26 mouse cellular contexts compared by ENCODE assay signal in the genomic region with DNA sequence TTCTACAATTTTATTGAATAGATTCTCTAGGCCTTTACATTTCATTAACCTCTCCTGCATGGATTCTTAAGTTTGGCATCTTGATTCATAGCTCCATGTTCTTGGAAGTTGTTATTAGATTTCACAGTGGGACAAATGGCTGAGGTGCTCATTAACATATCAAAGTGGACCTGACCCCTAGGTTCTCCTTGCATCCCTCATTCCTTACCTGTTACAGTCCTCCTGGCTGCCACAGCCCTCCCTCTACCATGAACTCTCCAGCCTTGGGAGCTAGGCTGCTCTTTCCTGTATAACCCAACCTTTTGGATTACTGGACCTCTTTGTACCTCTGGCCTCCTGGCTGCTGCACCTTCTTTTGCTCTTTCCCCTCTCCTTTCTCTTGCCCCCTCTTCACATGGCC.
DNase-seq lines count a peak whose midpoint lies in the region; ATAC-seq and TF ChIP-seq lines count a peak whose summit lies in the region.
"Had no signal": no experiment of that assay in that cellular context is flagged by ENCODE, and none has a peak within 500 bp of the region (broad histone marks: within the 10 kb centered on the region; RNA-seq: fewer than 3 reads in every experiment).

No protein-coding gene starts in this region.

- ATAC-seq in kidney, embryonic 15.5 days (replicated peaks; ENCODE audit: low FRiP score), result peak; percentile 55; the same call in 1 of the 2 replicates
- ATAC-seq in limb, embryonic 12.5 days (ENCODE audit: insufficient number of reproducible peaks, insufficient read depth, low FRiP score, low TSS enrichment, low read depth), result no peak
- 0 out of 2 replicates have a peak, but pooled peaks have one; percentile 19 for ATAC-seq in neural tube, embryonic 13.5 days (ENCODE audit: low read depth)
- ATAC-seq: forebrain, embryonic 15.5 days had no signal

- peaks cover 29% of the 10 kb centered on the region for H3K4me1 ChIP-seq in kidney, embryonic 15.5 days
- H3K4me1 ChIP-seq in limb, embryonic 12.5 days (replicated peaks), result peaks cover 17% of the 10 kb centered on the region
- H3K4me1 ChIP-seq in limb, embryonic 10.5 days, result peaks cover 19% of the 10 kb centered on the region
- peaks cover 20% of the 10 kb centered on the region for H3K4me1 ChIP-seq in neural tube, embryonic 13.5 days (replicated peaks)
- peaks cover 0 to 5% of the 10 kb centered on the region in 2 experiments; a peak in 1 of 4 replicates for H3K4me1 ChIP-seq in ES-E14 (ENCODE audit: control insufficient read depth in 2 of 2, insufficient read depth in 2 of 2, low read length in 2 of 2, poor library complexity in 1 of 2)
- H3K4me1 ChIP-seq: forebrain, embryonic 15.5 days had no signal

- H3K27ac ChIP-seq in kidney, embryonic 15.5 days, result peak overlapping the region; percentile 80
- H3K27ac ChIP-seq in limb, embryonic 12.5 days, result peak overlapping the region; percentile 50; the same call in 1 of the 2 replicates
- H3K27ac ChIP-seq in limb, embryonic 10.5 days, result no peak overlapping the region
- no peak overlapping the region for H3K27ac ChIP-seq in neural tube, embryonic 13.5 days (replicated peaks)
- H3K27ac ChIP-seq in ES-E14 (ENCODE audit: insufficient read depth, low read depth, low read length, poor library complexity, severe bottlenecking), result no peak overlapping the region
- H3K27ac ChIP-seq: embryonic facial prominence, embryonic 10.5 days; embryonic facial prominence, embryonic 13.5 days; forebrain, embryonic 12.5 days; forebrain, embryonic 15.5 days; heart, adult 2 months; heart, embryonic 10.5 days; heart, embryonic 13.5 days had no signal

- in situ Hi-C loops in ES-E14 (cut with MboI; ENCODE audit: low sequenced_read_pairs in 2 of 2, unreplicated experiment in 2 of 2), result no loop called here

- no peak overlapping the region for H3K9ac ChIP-seq in kidney, embryonic 15.5 days
- no peak overlapping the region for H3K9ac ChIP-seq in limb, embryonic 12.5 days (replicated peaks)
- no peak overlapping the region for H3K9ac ChIP-seq in neural tube, embryonic 13.5 days
- peak overlapping the region; percentile 17; the same call in 1 of the 2 replicates for H3K9ac ChIP-seq in ES-E14 (ENCODE audit: insufficient read depth, low read depth, low read length, poor library complexity, severe bottlenecking)
- H3K9ac ChIP-seq: embryonic facial prominence, embryonic 13.5 days; forebrain, embryonic 12.5 days; forebrain, embryonic 15.5 days; heart, embryonic 13.5 days had no signal

- H3K4me3 ChIP-seq in kidney, embryonic 15.5 days (replicated peaks), result no peak overlapping the region
- H3K4me3 ChIP-seq in limb, embryonic 12.5 days (replicated peaks), result no peak overlapping the region
- no peak overlapping the region for H3K4me3 ChIP-seq in limb, embryonic 10.5 days
- H3K4me3 ChIP-seq in neural tube, embryonic 13.5 days, result no peak overlapping the region
- no peak overlapping the region for H3K4me3 ChIP-seq in ES-E14 (ENCODE audit: insufficient read depth in 1 of 2, low read depth in 1 of 2, low read length in 2 of 2, poor library complexity in 1 of 2, severe bottlenecking in 1 of 2)
- H3K4me3 ChIP-seq: embryonic facial prominence, embryonic 10.5 days; embryonic facial prominence, embryonic 13.5 days; erythroblast, embryonic 14.5 days; forebrain, embryonic 12.5 days; forebrain, embryonic 15.5 days; heart, adult 2 months; heart, embryonic 10.5 days; heart, embryonic 13.5 days had no signal

- DNase-seq in kidney, adult 8-10 months, result no peak
- no peak for DNase-seq in limb, embryonic 10.5 days (ENCODE audit: low spot score)
- no peak for DNase-seq in neural tube, embryonic 10.5 days (ENCODE audit: extremely low spot score, low spot score)
- no peak for DNase-seq in ES-E14 (ENCODE audit: low read depth, low spot score)
- no peak for DNase-seq in frontal cortex, postnatal 36 days (ENCODE audit: low spot score in 2 of 2)
- DNase-seq: adrenal gland, adult 8-10 months; adrenal gland, postnatal 25 days; cerebellum, adult 11-12 months; cerebellum, adult 8-10 months; cerebellum, postnatal 10 days; cerebellum, postnatal 36 days; gastrocnemius, postnatal 10 days; gastrocnemius, postnatal 36 days; heart, adult 2 months; heart, postnatal 14 days; heart, postnatal 4 days had no signal

- H3K4me2 ChIP-seq in kidney, embryonic 15.5 days, result no peak overlapping the region
- no peak overlapping the region for H3K4me2 ChIP-seq in limb, embryonic 12.5 days
- no peak overlapping the region for H3K4me2 ChIP-seq in neural tube, embryonic 13.5 days
- H3K4me2 ChIP-seq: embryonic facial prominence, embryonic 13.5 days; forebrain, embryonic 12.5 days; forebrain, embryonic 15.5 days; heart, embryonic 13.5 days had no signal

- H3K27me3 ChIP-seq in kidney, embryonic 15.5 days, result no peaks in the 10 kb centered on the region
- H3K27me3 ChIP-seq in limb, embryonic 12.5 days, result no peaks in the 10 kb centered on the region
- H3K27me3 ChIP-seq in limb, embryonic 10.5 days (ENCODE audit: low read depth, poor library complexity, severe bottlenecking), result no peaks in the 10 kb centered on the region
- H3K27me3 ChIP-seq in neural tube, embryonic 13.5 days, result no peaks in the 10 kb centered on the region
- H3K27me3 ChIP-seq: embryonic facial prominence, embryonic 13.5 days; forebrain, embryonic 12.5 days; forebrain, embryonic 15.5 days; heart, embryonic 13.5 days had no signal

- no peaks in the 10 kb centered on the region for H3K9me3 ChIP-seq in kidney, embryonic 15.5 days (replicated peaks)
- no peaks in the 10 kb centered on the region for H3K9me3 ChIP-seq in limb, embryonic 12.5 days
- no peaks in the 10 kb centered on the region for H3K9me3 ChIP-seq in limb, embryonic 10.5 days (replicated peaks)
- no peaks in the 10 kb centered on the region for H3K9me3 ChIP-seq in neural tube, embryonic 13.5 days
- no peaks in the 10 kb centered on the region for H3K9me3 ChIP-seq in ES-E14 (ENCODE audit: control insufficient read depth, insufficient read depth, low read depth, low read length)
- H3K9me3 ChIP-seq: embryonic facial prominence, embryonic 10.5 days; embryonic facial prominence, embryonic 13.5 days; forebrain, embryonic 12.5 days; forebrain, embryonic 15.5 days; heart, embryonic 10.5 days; heart, embryonic 13.5 days had no signal

- H3K36me3 ChIP-seq in kidney, embryonic 15.5 days, result peaks cover 25% of the 10 kb centered on the region
- H3K36me3 ChIP-seq in limb, embryonic 12.5 days, result peaks cover 34% of the 10 kb centered on the region
- H3K36me3 ChIP-seq in limb, embryonic 10.5 days, result peaks cover 50% of the 10 kb centered on the region
- peaks cover 16% of the 10 kb centered on the region for H3K36me3 ChIP-seq in neural tube, embryonic 13.5 days
- H3K36me3 ChIP-seq in ES-E14 (ENCODE audit: control insufficient read depth, insufficient read depth, low read length, poor library complexity, severe bottlenecking), result peaks cover 2% of the 10 kb centered on the region; the same call in 1 of the 2 replicates

TF ChIP-seq in ES-E14, 5 proteins besides CTCF, POLR2A, EP300 and RAD21:
- TF ChIP-seq ZC3H11A (IDR thresholded peaks at IDR 0.05; ENCODE audit: borderline replicate concordance, low read depth, low read length) (no peak), ZNF384 (IDR thresholded peaks at IDR 0.05; ENCODE audit: low read depth, low read length) (no peak), MAFK (IDR thresholded peaks at IDR 0.05; ENCODE audit: insufficient read depth, low read depth, low read length) (no peak), HCFC1 (IDR thresholded peaks at IDR 0.05; ENCODE audit: borderline replicate concordance, insufficient read depth, low read length) (no peak), CHD2 (IDR thresholded peaks at IDR 0.05; ENCODE audit: low read depth, low read length) (no peak)

Comparison
In these comparisons a context has a peak if more than half of its experiments do, and no peak if none do; other contexts are left out.
1. H3K27ac ChIP-seq: peak in kidney, embryonic 15.5 days (single experiment) and limb, embryonic 12.5 days (single experiment); none in limb, embryonic 10.5 days (single experiment), neural tube, embryonic 13.5 days (single experiment) and ES-E14 (single experiment).